Mouse (Mus musculus) spleen, postnatal 4 days (tissue): ENCODE measurements at regions not wholly inside any gene's neighbourhood (a gene's known extent, or its start where the extent isn't known, plus 50 kb on each side); places are given as distances from the start of the nearest gene placed in this dataset.

Experiments
- DNase-seq, 2 experiments: peaks; one replicate each; pipeline ENCODE4 v3.0.0; 2022; ENCODE audit warnings: low spot score in 2 of 2

DNA sequence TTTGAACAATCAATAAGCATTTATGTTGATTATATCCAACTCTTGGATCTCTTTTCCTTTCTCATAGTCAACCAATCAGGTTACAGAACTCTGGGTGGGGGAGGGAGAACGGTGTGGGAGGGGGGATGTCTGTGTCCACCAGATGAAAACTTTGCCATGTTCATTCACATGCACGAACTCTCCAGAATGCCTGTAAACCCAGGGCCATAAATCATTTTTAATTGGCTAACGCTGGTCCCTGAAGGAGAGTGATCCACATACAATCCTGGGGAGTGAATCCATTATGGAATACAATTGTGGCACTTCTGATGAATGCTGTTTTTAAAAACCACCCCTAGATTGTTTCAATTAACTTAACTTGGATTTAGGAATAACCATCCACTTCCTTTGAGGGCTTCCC lies 194.1 kb upstream of the Prickle1 start:
- DNase-seq: no peak

DNA sequence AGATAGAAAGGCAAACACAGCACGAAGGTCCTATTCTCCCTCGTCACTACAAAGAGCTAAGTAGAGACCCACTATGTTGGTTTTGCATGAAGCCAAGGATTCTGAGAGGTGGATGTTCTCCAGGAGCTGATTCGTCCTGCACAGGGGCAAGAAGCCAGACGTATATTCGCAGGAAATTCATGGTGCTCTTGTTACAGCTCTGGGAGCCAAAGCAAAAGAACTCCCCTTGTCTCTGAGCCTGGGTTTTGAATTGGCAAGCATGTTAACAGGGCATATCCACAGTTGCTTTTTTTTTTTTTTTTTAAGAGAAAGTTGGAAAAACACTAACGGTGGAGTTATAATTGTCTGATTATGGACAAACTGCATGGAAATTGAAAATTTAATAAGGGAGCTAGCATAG lies 191.7 kb upstream of the Prickle1 start:
- DNase-seq: no peak

DNA sequence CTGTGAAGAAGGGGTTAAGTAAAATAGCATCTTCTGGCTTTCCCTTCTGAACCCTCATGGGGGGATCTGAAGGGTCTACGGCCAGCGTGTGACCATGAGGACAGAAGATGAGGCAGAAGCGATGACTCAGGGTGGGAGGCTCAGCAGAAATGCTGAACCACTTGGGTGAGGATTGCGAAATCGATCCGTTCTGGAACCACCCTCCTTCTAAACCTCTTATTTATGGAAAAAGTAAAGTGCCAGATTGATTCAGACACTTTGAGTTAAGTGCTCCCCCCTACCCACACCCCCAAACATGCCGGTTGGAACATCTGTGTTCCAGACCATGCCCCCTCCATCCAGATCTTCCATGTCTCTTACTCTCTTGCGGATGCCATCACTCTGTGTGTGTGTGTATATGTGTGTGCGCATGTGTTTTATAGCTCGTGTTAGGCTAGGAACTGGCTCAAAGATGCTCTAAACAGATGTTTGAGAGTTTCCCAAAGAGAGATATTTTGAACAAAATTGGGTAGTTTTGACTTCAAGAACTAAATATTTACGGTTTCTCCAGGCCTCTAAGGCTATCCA lies 190.2 kb upstream of the Prickle1 start:
- no peak for DNase-seq

GRCm38 (mm10) chr15:93783736-93784135 lies 188.0 kb upstream of the Prickle1 start:
- no peak for DNase-seq

GRCm38 (mm10) chr15:93775199-93775745 lies 179.6 kb upstream of the Prickle1 start:
- DNase-seq: no peak

- DNase-seq: no peak
These were observed 178.6 kb upstream of the Prickle1 start for GRCm38 (mm10) chr15:93774340-93774739.

- DNase-seq: no peak
These were observed 171.3 kb upstream of the Prickle1 start for GRCm38 (mm10) chr15:93766981-93767380.

DNA sequence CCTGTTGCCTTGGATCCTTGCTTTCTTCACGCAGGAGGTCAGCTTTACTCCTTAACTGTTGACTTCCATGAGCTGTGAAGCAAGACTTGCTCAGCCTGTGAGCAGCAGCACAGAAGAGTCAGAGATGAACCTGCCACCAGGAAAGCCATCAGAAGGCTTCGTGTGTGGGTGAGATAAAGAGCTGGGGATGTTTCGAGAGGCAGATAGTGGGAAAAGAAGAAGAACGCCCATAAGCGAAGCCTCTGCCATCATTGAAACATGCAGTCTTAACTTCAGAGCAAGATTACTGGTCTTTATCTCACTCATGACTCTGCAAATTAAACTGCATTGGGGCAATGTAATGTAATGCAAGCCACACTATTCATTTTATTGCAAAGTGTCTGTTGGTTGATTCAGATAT lies 167.4 kb upstream of the Prickle1 start:
- no peak for DNase-seq

- DNase-seq: no peak
These were observed 162.6 kb upstream of the Prickle1 start for GRCm38 (mm10) chr15:93758204-93758836.

- no peak for DNase-seq
These were observed 160.3 kb upstream of the Prickle1 start for GRCm38 (mm10) chr15:93755989-93756388.

DNA sequence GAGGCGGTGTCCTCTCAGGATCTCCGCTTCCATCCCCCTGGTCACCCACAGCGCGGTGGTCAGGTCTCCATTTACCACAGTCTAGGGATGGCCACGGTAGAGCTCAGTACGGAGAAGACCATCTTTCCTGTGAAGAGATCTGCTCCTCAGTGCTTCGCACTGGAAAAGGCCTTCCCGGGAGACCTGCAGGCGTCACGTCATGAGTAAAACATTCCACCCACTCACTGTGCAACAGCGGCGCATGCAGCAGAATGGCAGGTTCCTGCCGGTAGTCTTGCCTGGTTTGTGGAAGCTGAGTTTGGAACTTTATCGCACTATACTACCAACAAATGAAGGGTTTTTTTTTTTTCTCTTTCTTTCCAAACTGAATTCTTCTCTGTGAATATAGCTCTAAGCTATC lies 156.1 kb upstream of the Prickle1 start:
- DNase-seq: no peak

DNA sequence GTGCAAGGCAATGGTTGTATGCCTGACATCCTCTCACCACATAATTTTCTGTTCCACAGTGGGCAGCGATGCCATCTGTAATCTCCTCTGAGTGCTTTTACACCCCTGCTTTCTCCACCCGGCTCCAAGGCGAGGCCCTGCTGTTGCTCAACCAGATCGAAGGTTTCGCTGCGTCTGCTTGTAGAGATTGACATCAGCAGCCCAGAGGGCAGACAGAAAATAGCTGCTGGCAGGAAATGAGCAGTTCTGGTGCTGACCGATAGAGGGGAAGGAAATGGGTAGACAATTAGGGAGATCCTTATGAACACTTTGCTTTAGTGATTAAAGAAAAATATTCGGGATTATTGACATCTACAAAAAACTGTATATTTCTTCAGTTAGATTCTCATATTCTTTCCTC lies 155.3 kb upstream of the Prickle1 start:
- no peak for DNase-seq

GRCm38 (mm10) chr15:93744191-93744945 lies 148.7 kb upstream of the Prickle1 start:
- no peak for DNase-seq

DNA sequence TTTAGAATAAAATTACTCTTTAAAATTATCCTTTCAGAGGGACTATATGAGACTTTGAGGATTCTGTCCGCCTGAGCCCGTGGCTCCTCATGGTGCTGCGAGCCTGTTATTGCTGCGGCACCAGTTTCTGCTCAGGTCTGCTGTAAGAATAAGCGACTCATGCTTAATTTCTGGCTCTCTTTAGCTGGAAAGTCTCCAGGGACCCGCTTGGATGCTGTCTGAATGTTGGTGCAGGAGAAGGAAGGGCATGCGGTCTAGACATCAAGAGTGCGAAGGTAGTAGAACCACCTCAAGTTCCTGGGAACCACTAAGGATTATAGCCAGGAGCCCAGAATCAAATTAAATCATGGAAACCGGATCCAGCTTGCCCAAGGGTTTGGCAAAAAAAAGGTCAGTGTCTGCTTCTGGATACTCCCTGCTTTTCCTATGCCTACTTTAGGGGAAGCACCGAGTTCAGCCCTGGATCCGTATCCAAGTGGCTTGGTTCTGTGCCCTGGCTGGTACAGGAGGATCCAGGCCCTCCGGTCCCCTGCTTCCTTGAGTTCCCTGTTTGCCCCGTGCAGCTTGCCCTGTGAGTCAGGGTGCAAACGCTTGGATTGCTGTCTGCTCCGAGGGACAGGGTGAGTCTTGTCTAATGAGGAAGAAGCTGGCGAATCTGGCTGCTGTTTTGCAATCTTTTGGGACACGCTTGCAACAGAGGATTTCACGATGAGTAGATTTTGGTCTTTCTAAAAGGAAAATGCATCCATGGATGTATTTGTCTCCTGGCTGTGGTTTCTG lies 138.2 kb upstream of the Prickle1 start:
- DNase-seq: no peak

GRCm38 (mm10) chr15:93732825-93733224 lies 137.1 kb upstream of the Prickle1 start:
- no peak for DNase-seq

DNA sequence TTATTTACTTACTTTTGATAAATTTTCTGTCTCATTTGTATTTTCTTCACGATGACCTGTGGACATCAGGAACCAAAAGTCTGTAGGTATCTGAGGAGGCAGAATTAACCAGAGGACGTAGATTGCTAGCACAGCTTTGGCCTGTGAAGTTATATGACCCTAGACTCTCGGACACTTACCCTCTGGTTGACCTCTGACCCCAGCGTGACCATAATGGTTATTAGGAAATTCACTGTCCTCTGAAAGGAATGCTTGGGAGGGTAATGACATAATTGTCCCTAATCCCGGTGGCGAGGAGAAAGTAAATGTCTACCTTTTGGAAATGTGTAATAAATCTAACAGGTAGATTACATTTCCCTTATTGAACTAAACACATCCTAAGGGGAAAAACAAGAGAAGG lies 135.5 kb upstream of the Prickle1 start:
- no peak for DNase-seq

GRCm38 (mm10) chr15:93715443-93715842 lies 119.8 kb upstream of the Prickle1 start:
- no peak for DNase-seq

DNA sequence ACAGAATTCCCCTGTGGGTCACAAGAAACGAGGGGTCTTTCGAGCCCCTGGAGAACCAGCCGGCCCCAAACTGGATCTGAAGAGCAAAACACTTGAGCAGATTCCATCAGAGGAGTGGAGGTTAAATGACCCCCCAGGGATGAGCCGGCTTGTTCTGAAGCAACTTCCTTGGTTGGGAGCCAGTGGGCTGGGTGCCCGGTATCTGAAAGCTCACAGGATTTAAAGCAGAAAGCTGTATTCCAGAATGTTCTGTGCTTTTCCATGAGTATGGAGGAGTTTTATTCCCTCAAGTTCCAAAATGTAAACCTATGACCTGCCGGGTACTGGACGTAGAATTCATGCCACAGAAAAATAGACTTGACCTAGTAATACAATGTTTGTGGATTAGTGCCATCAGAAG lies 117.7 kb upstream of the Prickle1 start:
- DNase-seq: peak in 1 of 2 experiments; percentile 24

DNA sequence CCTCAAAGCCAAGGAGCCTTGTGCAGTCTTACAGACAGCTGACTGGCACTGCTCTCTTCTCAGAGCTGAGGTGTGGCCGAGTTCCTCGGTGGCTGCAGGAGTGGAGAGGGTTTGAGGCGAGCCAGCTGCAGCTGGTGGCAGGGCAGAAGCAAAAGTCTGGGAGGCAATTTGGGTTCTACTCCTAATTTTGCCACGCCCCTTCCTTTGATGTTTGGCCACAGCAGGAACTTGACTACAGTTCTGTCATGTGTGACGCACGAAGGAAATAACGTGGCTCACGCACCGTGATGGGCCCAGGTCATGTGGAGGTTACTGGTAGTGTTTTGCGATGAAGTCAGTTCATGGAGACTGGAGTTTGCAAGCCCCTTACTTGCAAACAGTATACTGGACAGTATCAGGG lies 116.9 kb upstream of the Prickle1 start:
- DNase-seq: no peak

GRCm38 (mm10) chr15:93711150-93711784 lies 115.6 kb upstream of the Prickle1 start:
- no peak for DNase-seq

DNA sequence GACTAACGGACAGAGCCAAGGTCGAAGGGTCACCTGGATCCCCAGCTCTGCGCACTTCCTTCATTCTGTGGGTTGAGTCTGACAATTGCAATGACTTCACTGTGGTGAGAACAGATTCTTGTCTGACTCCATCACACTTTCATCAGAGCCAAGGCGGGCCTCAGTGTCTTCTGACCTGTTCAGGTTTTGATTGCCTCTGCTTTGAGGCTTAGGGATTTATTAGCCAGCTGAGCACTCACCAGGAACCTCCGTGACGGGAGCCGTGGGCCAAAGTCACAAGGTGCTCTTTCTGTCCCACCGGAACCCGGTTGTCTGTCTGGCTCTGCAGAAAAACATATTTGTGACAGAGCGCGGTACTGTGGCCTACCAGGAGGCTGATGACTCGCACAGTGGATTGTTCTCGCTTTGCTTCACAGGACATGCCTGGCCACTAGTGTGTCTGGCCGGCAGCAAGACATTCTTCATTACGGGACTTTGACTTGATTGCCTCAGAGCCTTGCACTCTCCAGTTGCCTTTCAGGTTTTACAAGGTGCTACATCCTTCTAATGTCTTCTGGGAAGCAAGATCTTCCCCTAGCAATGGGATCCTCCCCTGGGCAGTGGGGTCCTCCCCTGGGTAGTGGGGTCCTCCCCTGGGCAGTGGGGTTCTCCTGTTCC lies 114.9 kb upstream of the Prickle1 start:
- no peak for DNase-seq
